Mouse (Mus musculus): ENCODE data around the gene Trabd2b. TPM values are rescaled to one million over a fixed set of nuclear protein-coding genes. Genes with fewer than 3 reads are reported as not detected.

The Trabd2b gene
- polyA plus RNA-seq, 1 experiment = 0.63 TPM

DNA sequence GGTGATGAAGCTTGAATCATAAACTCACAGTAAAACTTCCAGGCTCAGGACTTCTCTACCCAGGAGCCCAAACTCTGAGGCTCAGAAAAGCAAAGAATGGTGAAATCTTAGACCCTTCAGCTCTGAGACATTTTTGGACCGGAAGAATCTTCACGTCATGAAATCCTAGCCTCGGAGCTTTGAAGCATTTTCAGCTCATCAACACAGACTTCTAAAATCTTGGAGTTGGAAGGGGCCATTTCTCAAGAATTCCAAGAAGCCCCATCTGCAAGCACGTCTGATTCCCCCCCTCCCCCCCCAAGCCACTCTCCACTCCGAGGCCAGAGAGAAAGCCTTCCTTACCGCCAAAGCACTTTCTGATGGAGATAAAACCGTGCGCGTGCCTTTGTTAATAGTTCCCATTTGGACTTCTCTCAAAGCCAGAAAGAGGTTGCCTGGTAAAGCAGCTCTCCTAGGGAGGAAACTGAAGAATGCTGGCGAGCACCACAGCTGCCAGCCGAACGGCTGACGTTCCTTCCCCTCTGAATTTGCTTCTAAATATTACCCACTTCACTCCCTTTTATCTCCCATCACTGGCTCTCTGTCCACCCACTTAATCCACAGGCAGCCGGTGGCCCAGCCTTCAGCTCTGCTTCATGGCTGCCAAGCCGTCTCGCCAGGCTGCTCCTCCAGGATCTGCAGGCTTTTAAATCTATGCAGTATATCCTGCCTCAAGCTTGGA lies 9.6 kb downstream of the Trabd2b start:
- 0 out of 2 replicates have a peak, but pooled peaks cover 2% of the 10 kb centered on the region for H3K27me3 ChIP-seq (ENCODE audit: control insufficient read depth, insufficient read depth, low read length, poor library complexity, severe bottlenecking)
- H3K9ac ChIP-seq (ENCODE audit: low read depth, poor library complexity, severe bottlenecking) = no peak overlapping the region
- no peaks in the 10 kb centered on the region for H3K9me3 ChIP-seq (replicated peaks; ENCODE audit: control insufficient read depth, insufficient read depth, low read length, poor library complexity, severe bottlenecking)
- no peak overlapping the region for H3K27ac ChIP-seq (ENCODE audit: insufficient read depth, low read length)
- H3K36me3 ChIP-seq (ENCODE audit: control insufficient read depth, insufficient read depth, low read length, poor library complexity, severe bottlenecking) = no peaks in the 10 kb centered on the region
- TF ChIP-seq EP300 (IDR thresholded peaks at IDR 0.05; ENCODE audit: insufficient read depth, low read depth, low read length) = no peak
- no peak for TF ChIP-seq POLR2A (IDR thresholded peaks at IDR 0.05; ENCODE audit: insufficient read depth, low read length)
- TF ChIP-seq CTCF (IDR thresholded peaks at IDR 0.05; ENCODE audit: low read depth, low read length) = no peak
- H3K4me3 ChIP-seq (ENCODE audit: low read depth, low read length) = no peak overlapping the region
- no peaks in the 10 kb centered on the region for H3K4me1 ChIP-seq (ENCODE audit: control insufficient read depth, insufficient read depth, low read length)

DNA sequence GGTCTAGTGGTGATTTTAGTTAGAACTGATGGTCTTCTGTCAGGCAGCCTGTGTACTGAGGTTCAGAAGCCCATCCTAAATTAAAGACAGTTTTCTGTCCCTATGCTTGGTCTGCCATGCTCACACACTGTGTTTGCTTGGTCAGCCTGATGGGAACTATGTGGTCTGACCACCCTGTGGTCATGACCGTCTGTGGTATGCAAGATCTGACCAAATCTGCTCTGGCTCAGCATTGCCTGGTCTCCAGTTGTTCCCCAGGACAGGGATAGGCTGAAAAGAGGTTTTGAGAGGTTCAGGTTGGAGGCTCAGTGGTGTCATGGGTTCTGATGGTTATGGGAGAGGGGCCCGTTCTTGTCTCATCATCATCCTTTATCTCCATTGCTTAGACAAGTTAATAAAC lies 13.6 kb downstream of the Trabd2b start:
- Histone ChIP-seq H3K27me3 (ENCODE audit: control insufficient read depth, insufficient read depth, low read length, poor library complexity, severe bottlenecking) (no peaks in the 10 kb centered on the region), H3K27ac (ENCODE audit: insufficient read depth, low read length) (no peak overlapping the region)
- TF ChIP-seq EP300 (IDR thresholded peaks at IDR 0.05; ENCODE audit: insufficient read depth, low read depth, low read length) = no peak
- no peak for TF ChIP-seq CTCF (IDR thresholded peaks at IDR 0.05; ENCODE audit: low read depth, low read length)

DNA sequence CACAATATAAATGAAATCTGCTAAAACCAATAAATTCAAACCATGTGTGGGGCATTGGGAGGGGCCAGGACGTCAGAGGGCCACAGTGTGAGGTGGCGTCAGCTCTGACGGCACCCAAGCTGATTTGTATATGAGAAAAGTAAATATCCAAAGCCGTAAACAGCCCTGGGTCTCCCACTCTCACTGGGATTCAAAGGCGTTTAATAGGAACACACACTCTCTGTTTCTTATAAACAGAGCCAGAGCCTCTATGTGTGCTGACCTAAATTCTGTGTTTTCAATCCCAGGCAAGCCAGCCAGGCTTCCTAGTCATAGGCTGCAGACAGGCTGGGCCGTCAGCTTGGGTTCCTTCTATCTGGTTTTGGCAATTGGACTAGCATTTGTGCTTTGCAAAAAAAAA lies 16.6 kb downstream of the Trabd2b start:
- Histone ChIP-seq H3K9ac (ENCODE audit: low read depth, poor library complexity, severe bottlenecking) (no peak overlapping the region), H3K4me1 (ENCODE audit: control insufficient read depth, insufficient read depth, low read length) (no peaks in the 10 kb centered on the region), H3K36me3 (ENCODE audit: control insufficient read depth, insufficient read depth, low read length, poor library complexity, severe bottlenecking) (no peaks in the 10 kb centered on the region), H3K27ac (ENCODE audit: insufficient read depth, low read length) (no peak overlapping the region), H3K27me3 (ENCODE audit: control insufficient read depth, insufficient read depth, low read length, poor library complexity, severe bottlenecking) (no peaks in the 10 kb centered on the region), H3K9me3 (replicated peaks; ENCODE audit: control insufficient read depth, insufficient read depth, low read length, poor library complexity, severe bottlenecking) (no peaks in the 10 kb centered on the region), H3K4me3 (ENCODE audit: low read depth, low read length) (no peak overlapping the region)
- no peak for TF ChIP-seq CTCF (IDR thresholded peaks at IDR 0.05; ENCODE audit: low read depth, low read length)
- no peak for TF ChIP-seq POLR2A (IDR thresholded peaks at IDR 0.05; ENCODE audit: insufficient read depth, low read length)

More for the DNA sequence above, 13.6 kb downstream of the Trabd2b start:
- Histone ChIP-seq H3K4me3 (ENCODE audit: low read depth, low read length) (no peak overlapping the region), H3K9me3 (replicated peaks; ENCODE audit: control insufficient read depth, insufficient read depth, low read length, poor library complexity, severe bottlenecking) (no peaks in the 10 kb centered on the region), H3K4me1 (ENCODE audit: control insufficient read depth, insufficient read depth, low read length) (no peaks in the 10 kb centered on the region), H3K9ac (ENCODE audit: low read depth, poor library complexity, severe bottlenecking) (no peak overlapping the region), H3K36me3 (ENCODE audit: control insufficient read depth, insufficient read depth, low read length, poor library complexity, severe bottlenecking) (no peaks in the 10 kb centered on the region)

DNA sequence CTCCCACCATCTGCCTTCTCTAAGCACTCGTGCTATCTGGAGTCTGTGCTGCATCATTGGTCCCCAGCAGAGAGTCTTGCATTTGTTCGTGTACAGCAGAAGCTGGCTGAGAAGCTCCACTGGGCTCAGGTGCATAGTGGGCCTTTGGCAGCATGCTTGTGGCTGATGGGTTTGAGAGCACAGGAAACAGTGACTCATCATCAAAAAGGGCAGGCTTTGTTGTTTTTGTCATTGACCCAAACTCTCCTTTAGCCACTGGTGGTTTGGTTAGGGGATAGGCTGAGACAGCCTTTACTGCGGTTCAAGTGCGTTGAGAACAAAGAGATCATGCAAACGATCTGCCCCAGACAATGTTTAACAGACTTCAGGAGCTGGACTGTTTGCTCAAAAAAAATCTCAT lies 19.3 kb downstream of the Trabd2b start:
- Histone ChIP-seq H3K27ac (ENCODE audit: insufficient read depth, low read length) (no peak overlapping the region), H3K4me1 (ENCODE audit: control insufficient read depth, insufficient read depth, low read length) (no peaks in the 10 kb centered on the region)

DNA sequence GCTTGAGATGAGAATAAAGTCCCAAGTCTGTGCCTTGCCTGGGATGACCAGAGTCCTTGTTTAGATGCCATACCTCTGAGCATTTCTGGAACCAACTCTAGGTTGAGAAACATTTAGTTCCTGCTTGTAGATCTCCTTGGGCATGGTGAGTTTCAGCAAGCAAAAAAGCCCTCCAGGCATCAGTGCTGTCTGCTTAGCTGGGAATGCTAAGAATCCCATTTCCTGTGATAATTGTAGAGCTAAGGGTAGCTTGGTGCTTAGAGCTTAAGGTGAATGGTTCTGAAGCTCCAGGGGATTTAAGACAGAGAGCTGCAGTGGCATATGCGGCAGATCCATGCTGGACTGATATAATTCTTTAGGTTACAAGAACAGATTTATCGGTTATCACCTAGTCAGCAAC lies 26.2 kb downstream of the Trabd2b start:
- Histone ChIP-seq H3K4me3 (ENCODE audit: low read depth, low read length) (no peak overlapping the region), H3K27ac (ENCODE audit: insufficient read depth, low read length) (no peak overlapping the region), H3K4me1 (ENCODE audit: control insufficient read depth, insufficient read depth, low read length) (no peaks in the 10 kb centered on the region), H3K27me3 (ENCODE audit: control insufficient read depth, insufficient read depth, low read length, poor library complexity, severe bottlenecking) (no peaks in the 10 kb centered on the region), H3K36me3 (ENCODE audit: control insufficient read depth, insufficient read depth, low read length, poor library complexity, severe bottlenecking) (no peaks in the 10 kb centered on the region), H3K9me3 (replicated peaks; ENCODE audit: control insufficient read depth, insufficient read depth, low read length, poor library complexity, severe bottlenecking) (no peaks in the 10 kb centered on the region), H3K9ac (ENCODE audit: low read depth, poor library complexity, severe bottlenecking) (no peak overlapping the region)
- TF ChIP-seq POLR2A (IDR thresholded peaks at IDR 0.05; ENCODE audit: insufficient read depth, low read length) (no peak), CTCF (IDR thresholded peaks at IDR 0.05; ENCODE audit: low read depth, low read length) (no peak)

More for the DNA sequence above, 19.3 kb downstream of the Trabd2b start:
- Histone ChIP-seq H3K27me3 (ENCODE audit: control insufficient read depth, insufficient read depth, low read length, poor library complexity, severe bottlenecking) (no peaks in the 10 kb centered on the region), H3K9me3 (replicated peaks; ENCODE audit: control insufficient read depth, insufficient read depth, low read length, poor library complexity, severe bottlenecking) (no peaks in the 10 kb centered on the region), H3K4me3 (ENCODE audit: low read depth, low read length) (no peak overlapping the region), H3K9ac (ENCODE audit: low read depth, poor library complexity, severe bottlenecking) (no peak overlapping the region), H3K36me3 (ENCODE audit: control insufficient read depth, insufficient read depth, low read length, poor library complexity, severe bottlenecking) (no peaks in the 10 kb centered on the region)
- no peak for TF ChIP-seq CTCF (IDR thresholded peaks at IDR 0.05; ENCODE audit: low read depth, low read length)
- no peak for TF ChIP-seq POLR2A (IDR thresholded peaks at IDR 0.05; ENCODE audit: insufficient read depth, low read length)
- no peak for TF ChIP-seq EP300 (IDR thresholded peaks at IDR 0.05; ENCODE audit: insufficient read depth, low read depth, low read length)

DNA sequence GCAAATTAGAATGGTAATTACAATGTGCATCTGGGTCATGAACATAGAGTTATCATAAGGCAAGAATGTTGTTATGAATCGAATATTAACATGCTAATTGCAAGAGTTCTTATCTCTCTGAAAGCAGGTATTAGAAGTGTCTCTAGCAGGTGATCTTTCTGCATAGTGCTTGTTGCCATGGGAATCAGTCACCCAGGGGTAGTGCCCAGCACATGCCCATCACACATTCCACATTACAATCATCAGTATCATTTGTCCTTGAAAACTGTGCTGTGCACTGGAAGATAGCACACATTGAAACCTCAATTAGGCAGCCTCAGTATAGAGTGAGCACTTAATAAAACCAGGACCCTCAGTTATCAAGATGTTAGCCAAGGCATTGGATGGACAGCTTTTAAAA lies 26.9 kb downstream of the Trabd2b start:
- no peaks in the 10 kb centered on the region for H3K9me3 ChIP-seq (replicated peaks; ENCODE audit: control insufficient read depth, insufficient read depth, low read length, poor library complexity, severe bottlenecking)
- H3K4me3 ChIP-seq (ENCODE audit: low read depth, low read length) = no peak overlapping the region
- no peak overlapping the region for H3K27ac ChIP-seq (ENCODE audit: insufficient read depth, low read length)
- H3K27me3 ChIP-seq (ENCODE audit: control insufficient read depth, insufficient read depth, low read length, poor library complexity, severe bottlenecking) = no peaks in the 10 kb centered on the region
- no peaks in the 10 kb centered on the region for H3K4me1 ChIP-seq (ENCODE audit: control insufficient read depth, insufficient read depth, low read length)
- TF ChIP-seq POLR2A (IDR thresholded peaks at IDR 0.05; ENCODE audit: insufficient read depth, low read length) (no peak), CTCF (IDR thresholded peaks at IDR 0.05; ENCODE audit: low read depth, low read length) (no peak), EP300 (IDR thresholded peaks at IDR 0.05; ENCODE audit: insufficient read depth, low read depth, low read length) (no peak)
- no peaks in the 10 kb centered on the region for H3K36me3 ChIP-seq (ENCODE audit: control insufficient read depth, insufficient read depth, low read length, poor library complexity, severe bottlenecking)
- no peak overlapping the region for H3K9ac ChIP-seq (ENCODE audit: low read depth, poor library complexity, severe bottlenecking)

All from ES-Bruce4 (cell line).